Mouse (Mus musculus) testis, adult 2 months (tissue): Measurements from ENCODE around the gene Chd6. TPM values are rescaled to one million over a fixed set of nuclear protein-coding genes. Genes with fewer than 3 reads are reported as not detected.
"Not testable (repeated sequence)": the region's sequence is repeated elsewhere in the genome, so short reads cannot be mapped to it uniquely, and the experiment has no call there.

Experiments used
- H3K27ac ChIP-seq: fragments of 200-500 bp; 2 replicates; pipeline ENCODE4 v1.5.1; 2012; ENCODE audit warnings: low read depth, low read length; ENCODE audit not compliant: control insufficient read depth, insufficient read depth
- H3K27me3 ChIP-seq: fragments of 200-500 bp; 2 replicates; pipeline ENCODE4 v1.6.1; 2012; ENCODE audit warnings: mild to moderate bottlenecking, low read length, moderate library complexity; ENCODE audit not compliant: control insufficient read depth, insufficient read depth
- H3K36me3 ChIP-seq: fragments of 200-500 bp; 2 replicates; pipeline ENCODE4 v1.6.1; 2012; ENCODE audit warnings: mild to moderate bottlenecking, low read length; ENCODE audit not compliant: control insufficient read depth, insufficient read depth
- H3K4me1 ChIP-seq: fragments of 200-500 bp; 2 replicates; pipeline ENCODE4 v1.6.1; 2012; ENCODE audit warnings: low read length; ENCODE audit not compliant: control insufficient read depth, insufficient read depth
- H3K4me3 ChIP-seq: fragments of 200-500 bp; 2 replicates; pipeline ENCODE4 v1.5.1; 2012; ENCODE audit warnings: low read depth, mild to moderate bottlenecking, low read length, moderate library complexity, mixed read lengths; ENCODE audit not compliant: control insufficient read depth
- CTCF ChIP-seq: fragments of 200-500 bp; IDR thresholded peaks from 2 replicates; pipeline ENCODE4 v1.5.1; 2012; ENCODE audit warnings: low read depth, mild to moderate bottlenecking, inconsistent platforms, low read length, moderate library complexity; ENCODE audit not compliant: control insufficient read depth, insufficient read depth, insufficient replicate concordance
- POLR2A ChIP-seq: fragments of 200-500 bp; IDR thresholded peaks from 2 replicates; pipeline ENCODE4 v1.6.1; 2012; ENCODE audit warnings: low read depth, mild to moderate bottlenecking, inconsistent platforms, low read length, moderate library complexity; ENCODE audit not compliant: control insufficient read depth
- polyA plus RNA-seq: library from polyadenylated mRNA; depleted of rRNA; stranded (reverse); fragments of >200 nt; gene quantifications from 2 replicates; pipeline ENCODE4 v1.2.3, GENCODE M21; 2012

Gene Chd6
- polyA plus RNA-seq, 1 experiment: 3.3 TPM

GRCm38 (mm10) chr2:160960956-160961646 is 147.8 kb downstream of the Chd6 start:
- no peak overlapping the region for H3K27ac ChIP-seq
- TF ChIP-seq CTCF (no peak), POLR2A (no peak)
- no peak overlapping the region for H3K4me3 ChIP-seq
- H3K27me3 ChIP-seq: no peaks in the 10 kb centered on the region
- no peaks in the 10 kb centered on the region for H3K36me3 ChIP-seq
- no peaks in the 10 kb centered on the region for H3K4me1 ChIP-seq

GRCm38 (mm10) chr2:160959901-160960300 is 149.0 kb downstream of the Chd6 start:
- no peaks in the 10 kb centered on the region for H3K36me3 ChIP-seq
- no peaks in the 10 kb centered on the region for H3K4me1 ChIP-seq
- no peaks in the 10 kb centered on the region for H3K27me3 ChIP-seq
- no peak overlapping the region for H3K27ac ChIP-seq
- H3K4me3 ChIP-seq: no peak overlapping the region
- TF ChIP-seq POLR2A: no peak
- no peak for TF ChIP-seq CTCF

GRCm38 (mm10) chr2:160958737-160959136 is 150.1 kb downstream of the Chd6 start:
- Histone ChIP-seq H3K36me3 (no peaks in the 10 kb centered on the region), H3K4me3 (no peak overlapping the region), H3K4me1 (no peaks in the 10 kb centered on the region), H3K27me3 (no peaks in the 10 kb centered on the region), H3K27ac (no peak overlapping the region)
- TF ChIP-seq CTCF (no peak), POLR2A (no peak)

- H3K4me1 ChIP-seq, H3K4me3 ChIP-seq, H3K27ac ChIP-seq, H3K27me3 ChIP-seq, H3K36me3 ChIP-seq: not testable (repeated sequence)
These were observed 151.1 kb downstream of the Chd6 start for GRCm38 (mm10) chr2:160957801-160958200.

GRCm38 (mm10) chr2:160957307-160957706 is 151.6 kb downstream of the Chd6 start:
- not testable (repeated sequence) for H3K36me3 ChIP-seq, H3K27ac ChIP-seq, H3K27me3 ChIP-seq, H3K4me3 ChIP-seq, H3K4me1 ChIP-seq

- no peaks in the 10 kb centered on the region for H3K27me3 ChIP-seq
- no peaks in the 10 kb centered on the region for H3K36me3 ChIP-seq
- no peak overlapping the region for H3K27ac ChIP-seq
- no peaks in the 10 kb centered on the region for H3K4me1 ChIP-seq
- no peak overlapping the region for H3K4me3 ChIP-seq
- TF ChIP-seq CTCF (no peak), POLR2A (no peak)
These were observed 153.5 kb downstream of the Chd6 start for GRCm38 (mm10) chr2:160955331-160955730.

- Histone ChIP-seq H3K36me3 (no peaks in the 10 kb centered on the region; the same call in 1 of the 2 replicates), H3K27me3 (no peaks in the 10 kb centered on the region), H3K27ac (no peak overlapping the region), H3K4me1 (no peaks in the 10 kb centered on the region), H3K4me3 (no peak overlapping the region)
- TF ChIP-seq CTCF (no peak), POLR2A (no peak)
These were observed 154.3 kb downstream of the Chd6 start for GRCm38 (mm10) chr2:160954541-160954940.

- Histone ChIP-seq H3K4me1 (no peaks in the 10 kb centered on the region), H3K36me3 (no peaks in the 10 kb centered on the region; the same call in 1 of the 2 replicates), H3K27me3 (no peaks in the 10 kb centered on the region), H3K27ac (no peak overlapping the region), H3K4me3 (no peak overlapping the region)
- TF ChIP-seq POLR2A: no peak
- TF ChIP-seq CTCF: no peak
These were observed 155.6 kb downstream of the Chd6 start for GRCm38 (mm10) chr2:160953131-160953873.
